Mouse (Mus musculus) embryonic facial prominence, embryonic 15.5 days (tissue): ENCODE data around the gene 4930522L14Rik. TPM values are rescaled to one million over a fixed set of nuclear protein-coding genes. Genes with fewer than 3 reads are reported as not detected.

ENCODE experiments used
- polyA plus RNA-seq: library from polyadenylated mRNA; unstranded; fragments of >200 nt; fragmentation: Nextera tagmentation; extraction: Ambion mirVana; gene quantifications from 2 replicates; pipeline ENCODE4 v1.2.1, GENCODE M21; 2015

The 4930522L14Rik gene
- polyA plus RNA-seq, 1 experiment from 2014 or later = 9.6 TPM

Other genes starting within 250 kb of the 4930522L14Rik start
- gene Crlf2, start 192.9 kb downstream of the 4930522L14Rik start, polyA plus RNA-seq = 12.6 and 13.6 TPM in 2 replicates
- 2.2 TPM in 2 replicates for gene 5430403G16Rik, start 60.8 kb downstream of the 4930522L14Rik start, polyA plus RNA-seq
- gene Gm15446, start 171.5 kb upstream of the 4930522L14Rik start, polyA plus RNA-seq = 0.47 and 1.0 TPM in 2 replicates
- 19.2 and 20.1 TPM in 2 replicates for gene Zfp932, start 244.6 kb upstream of the 4930522L14Rik start, polyA plus RNA-seq